Mouse (Mus musculus): Measurements from ENCODE around the gene Lig3.

GRCm38 (mm10) chr11:82746138-82746537, 34.8 kb upstream of the Lig3 start:
- TF ChIP-seq CTCF (IDR thresholded peaks at IDR 0.05; ENCODE audit: extremely low read depth, insufficient read length, insufficient replicate concordance, low read depth, low read length) (peak; percentile 63; the same call in 1 of the 2 replicates), POLR2A (IDR thresholded peaks at IDR 0.05; ENCODE audit: low read depth, low read length) (no peak)
